Mouse (Mus musculus) embryonic facial prominence, embryonic 10.5 days (tissue): ENCODE results near the gene Arl15. TPM values are rescaled to one million over a fixed set of nuclear protein-coding genes. Genes with fewer than 3 reads are reported as not detected.

ENCODE experiments used
- DNase-seq: peaks from one replicate; pipeline ENCODE4 v3.0.0-alpha.2; 2017; ENCODE audit warnings: low spot score
- H3K27ac ChIP-seq: fragments of 300-500 bp; sonication (generic); replicated peaks from 2 replicates; pipeline ENCODE4 v1.5.1; 2016; ENCODE audit warnings: mild to moderate bottlenecking
- H3K27me3 ChIP-seq: fragments of 300-500 bp; sonication (generic); replicated peaks from 2 replicates; pipeline ENCODE4 v1.6.1; 2016; ENCODE audit warnings: low read depth, mild to moderate bottlenecking; ENCODE audit not compliant: poor library complexity, severe bottlenecking
- H3K36me3 ChIP-seq: fragments of 300-500 bp; sonication (generic); replicated peaks from 2 replicates; pipeline ENCODE4 v1.6.1; 2016; ENCODE audit warnings: mild to moderate bottlenecking, moderate library complexity
- H3K4me1 ChIP-seq: fragments of 300-500 bp; sonication (generic); 2 replicates; pipeline ENCODE4 v1.6.1; 2016
- H3K4me3 ChIP-seq: fragments of 300-500 bp; sonication (generic); 2 replicates; pipeline ENCODE4 v1.5.1; 2016; ENCODE audit warnings: mild to moderate bottlenecking, moderate library complexity
- H3K9me3 ChIP-seq: fragments of 300-500 bp; sonication (generic); 2 replicates; pipeline ENCODE4 v1.6.1; 2016; ENCODE audit warnings: mild to moderate bottlenecking
- WGBS: fragments of 180-500 bp; shearing (Covaris S2); methylation state at CpG from one replicate; pipeline ENCODE4 v1.1.7; 2016; 5-methylcytosine and 5-hydroxymethylcytosine counted together
- polyA plus RNA-seq: library from polyadenylated mRNA; unstranded; fragments of >200 nt; fragmentation: Nextera tagmentation; extraction: Ambion mirVana; gene quantifications from 2 replicates; pipeline ENCODE4 v1.2.1, GENCODE M21; 2016

The Arl15 gene
- polyA plus RNA-seq: 9.8 and 11.1 TPM in 2 replicates

- Histone ChIP-seq H3K27me3 (no peaks in the 10 kb centered on the region), H3K27ac (peak within 1 kb of the TSS; percentile 93), H3K4me3 (peak within 1 kb of the TSS; percentile 74), H3K9me3 (no peaks in the 10 kb centered on the region), H3K36me3 (0 out of 2 replicates have a peak, but pooled peaks cover 1% of the 10 kb centered on the region), H3K4me1 (peaks cover 23% of the 10 kb centered on the region)
- under 1% methylated on average over 49 of the region's 49 CpGs for WGBS
- DNase-seq: peak; percentile 99
These were observed at the start of gene Arl15 for GRCm38 (mm10) chr13:113794039-113794704. Arl15 (plus strand) TSS chr13:113794505.

GRCm38 (mm10) chr13:113745301-113745700 lies 49.0 kb upstream of the Arl15 start:
- Histone ChIP-seq H3K27me3 (no peaks in the 10 kb centered on the region), H3K4me1 (no peaks in the 10 kb centered on the region), H3K36me3 (no peaks in the 10 kb centered on the region), H3K9me3 (no peaks in the 10 kb centered on the region), H3K4me3 (no peak overlapping the region), H3K27ac (no peak overlapping the region)
- WGBS: 43% methylated on average over 2 of the region's 2 CpGs
- DNase-seq: no peak

GRCm38 (mm10) chr13:113750766-113751165 lies 43.5 kb upstream of the Arl15 start:
- WGBS: 66% methylated on average over 5 of the region's 5 CpGs

GRCm38 (mm10) chr13:113754731-113755689 lies 39.3 kb upstream of the Arl15 start:
- peaks cover 16% of the 10 kb centered on the region for H3K4me1 ChIP-seq
- no peaks in the 10 kb centered on the region for H3K36me3 ChIP-seq
- no peaks in the 10 kb centered on the region for H3K27me3 ChIP-seq
- no peaks in the 10 kb centered on the region for H3K9me3 ChIP-seq
- no peak overlapping the region for H3K27ac ChIP-seq
- DNase-seq: no peak
- 67% methylated on average over 9 of the region's 9 CpGs for WGBS
- no peak overlapping the region for H3K4me3 ChIP-seq

More at GRCm38 (mm10) chr13:113750766-113751165, 43.5 kb upstream of the Arl15 start:
- Histone ChIP-seq H3K27ac (no peak overlapping the region), H3K27me3 (no peaks in the 10 kb centered on the region), H3K9me3 (no peaks in the 10 kb centered on the region), H3K4me1 (peaks cover 8% of the 10 kb centered on the region), H3K36me3 (no peaks in the 10 kb centered on the region), H3K4me3 (no peak overlapping the region)
- no peak for DNase-seq

- Histone ChIP-seq H3K4me1 (peaks cover 16% of the 10 kb centered on the region), H3K27ac (no peak overlapping the region), H3K4me3 (no peak overlapping the region), H3K9me3 (no peaks in the 10 kb centered on the region), H3K27me3 (no peaks in the 10 kb centered on the region), H3K36me3 (no peaks in the 10 kb centered on the region)
- no peak for DNase-seq
- 48% methylated on average over 6 of the region's 6 CpGs for WGBS
These were observed 38.5 kb upstream of the Arl15 start for GRCm38 (mm10) chr13:113755779-113756178.

GRCm38 (mm10) chr13:113761717-113762116 lies 32.6 kb upstream of the Arl15 start:
- Histone ChIP-seq H3K9me3 (no peaks in the 10 kb centered on the region), H3K4me3 (no peak overlapping the region), H3K27ac (no peak overlapping the region), H3K27me3 (no peaks in the 10 kb centered on the region), H3K4me1 (0 out of 2 replicates have a peak, but pooled peaks cover 5% of the 10 kb centered on the region), H3K36me3 (no peaks in the 10 kb centered on the region)
- no peak for DNase-seq
- 93% methylated on average over 11 of the region's 11 CpGs for WGBS

GRCm38 (mm10) chr13:113762766-113763516 lies 31.4 kb upstream of the Arl15 start:
- DNase-seq: no peak
- 83% methylated on average over 14 of the region's 14 CpGs for WGBS
- Histone ChIP-seq H3K9me3 (no peaks in the 10 kb centered on the region), H3K27me3 (no peaks in the 10 kb centered on the region), H3K36me3 (no peaks in the 10 kb centered on the region), H3K27ac (no peak overlapping the region), H3K4me1 (0 out of 2 replicates have a peak, but pooled peaks cover 5% of the 10 kb centered on the region), H3K4me3 (no peak overlapping the region)

GRCm38 (mm10) chr13:113765411-113765810 lies 28.9 kb upstream of the Arl15 start:
- Histone ChIP-seq H3K27me3 (no peaks in the 10 kb centered on the region), H3K4me1 (no peaks in the 10 kb centered on the region), H3K36me3 (no peaks in the 10 kb centered on the region), H3K27ac (no peak overlapping the region), H3K4me3 (no peak overlapping the region), H3K9me3 (no peaks in the 10 kb centered on the region)
- 58% methylated on average over 3 of the region's 3 CpGs for WGBS
- no peak for DNase-seq

GRCm38 (mm10) chr13:113769829-113770228 lies 24.5 kb upstream of the Arl15 start:
- DNase-seq: no peak
- WGBS: 93% methylated on average over 3 of the region's 3 CpGs
- H3K4me1 ChIP-seq: peaks cover 2% of the 10 kb centered on the region
- H3K36me3 ChIP-seq: no peaks in the 10 kb centered on the region
- no peak overlapping the region for H3K4me3 ChIP-seq
- no peak overlapping the region for H3K27ac ChIP-seq
- no peaks in the 10 kb centered on the region for H3K27me3 ChIP-seq
- no peaks in the 10 kb centered on the region for H3K9me3 ChIP-seq

- Histone ChIP-seq H3K27ac (no peak overlapping the region), H3K4me3 (no peak overlapping the region), H3K4me1 (peaks cover 7% of the 10 kb centered on the region), H3K9me3 (no peaks in the 10 kb centered on the region), H3K27me3 (no peaks in the 10 kb centered on the region), H3K36me3 (no peaks in the 10 kb centered on the region)
- no peak for DNase-seq
- WGBS: 94% methylated on average over 5 of the region's 5 CpGs
These were observed 24.0 kb upstream of the Arl15 start for GRCm38 (mm10) chr13:113770340-113770739.

GRCm38 (mm10) chr13:113771340-113771739 lies 23.0 kb upstream of the Arl15 start:
- no peaks in the 10 kb centered on the region for H3K27me3 ChIP-seq
- no peak for DNase-seq
- H3K4me1 ChIP-seq: peaks cover 16% of the 10 kb centered on the region
- H3K36me3 ChIP-seq: no peaks in the 10 kb centered on the region
- 23% methylated on average over 1 of the region's 1 CpGs for WGBS
- no peak overlapping the region for H3K4me3 ChIP-seq
- H3K27ac ChIP-seq: no peak overlapping the region
- H3K9me3 ChIP-seq: no peaks in the 10 kb centered on the region

- Histone ChIP-seq H3K27me3 (no peaks in the 10 kb centered on the region), H3K9me3 (no peaks in the 10 kb centered on the region), H3K27ac (peak overlapping the region; percentile 30; the same call in 1 of the 2 replicates), H3K4me1 (peaks cover 16% of the 10 kb centered on the region), H3K36me3 (no peaks in the 10 kb centered on the region), H3K4me3 (no peak overlapping the region)
- no peak for DNase-seq
- 88% methylated on average over 8 of the region's 8 CpGs for WGBS
These were observed 19.5 kb upstream of the Arl15 start for GRCm38 (mm10) chr13:113774799-113775198.
